Comparison of ENCODE assay signal across 11 mouse cellular contexts in the genomic region with DNA sequence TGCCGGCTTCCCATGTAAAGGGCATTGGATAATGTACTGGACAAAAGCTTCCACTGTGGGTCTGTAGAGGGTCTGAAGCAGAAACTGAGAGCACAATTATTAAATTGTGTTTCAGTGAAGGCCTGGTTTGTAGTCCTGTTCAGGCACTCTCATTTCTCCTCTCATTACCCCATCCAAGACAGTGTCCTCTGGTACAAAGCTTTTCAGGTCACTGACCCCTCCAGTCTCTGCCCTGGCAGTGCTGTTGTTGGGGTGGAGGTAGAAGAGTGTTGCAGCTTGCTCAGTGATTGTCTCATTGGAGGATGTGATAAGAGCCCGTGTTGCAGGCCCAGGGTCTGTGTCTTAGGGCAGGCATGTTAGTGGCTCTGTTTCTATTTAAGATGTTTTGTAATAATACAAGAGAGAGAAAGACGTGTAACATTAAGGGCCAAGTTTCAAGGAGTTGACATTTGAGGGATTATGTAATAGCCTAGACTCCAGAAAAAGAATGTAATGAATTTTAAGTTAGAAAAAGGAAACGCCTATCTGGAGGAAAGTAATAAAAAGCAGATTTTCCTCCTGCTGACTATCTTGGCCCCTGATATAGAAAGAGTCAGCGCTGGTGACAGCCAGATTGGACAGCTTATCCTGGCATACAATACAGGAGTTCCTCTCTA. TPM values are rescaled to one million over a fixed set of nuclear protein-coding genes. Genes with fewer than 3 reads are reported as not detected.
A peak's percentile ranks its signal among the peaks of the same experiment; 100 is the strongest.
DNase-seq lines count a peak whose midpoint lies in the region; ATAC-seq and TF ChIP-seq lines count a peak whose summit lies in the region.
"Had no signal": no experiment of that assay in that cellular context is flagged by ENCODE, and none has a peak within 500 bp of the region (broad histone marks: within the 10 kb centered on the region; RNA-seq: fewer than 3 reads in every experiment).

No protein-coding gene starts in this region.

- no peaks in the 10 kb centered on the region for H3K9me3 ChIP-seq in midbrain, embryonic 13.5 days
- no peaks in the 10 kb centered on the region for H3K9me3 ChIP-seq in midbrain, embryonic 11.5 days (ENCODE audit: control insufficient read depth, low read length)
- H3K9me3 ChIP-seq in limb, embryonic 12.5 days, result no peaks in the 10 kb centered on the region
- H3K9me3 ChIP-seq in stomach, embryonic 16.5 days (replicated peaks; ENCODE audit: control insufficient read depth, low read length), result no peaks in the 10 kb centered on the region
- no peaks in the 10 kb centered on the region for H3K9me3 ChIP-seq in forebrain, postnatal 0 days (ENCODE audit: low read length)
- H3K9me3 ChIP-seq: liver, embryonic 12.5 days had no signal

- 24% methylated on average over 5 of the region's 5 CpGs for WGBS in midbrain, embryonic 13.5 days
- whole genome bisulfite sequencing in midbrain, embryonic 11.5 days, result 21% methylated on average over 5 of the region's 5 CpGs
- WGBS in limb, embryonic 12.5 days, result 36% methylated on average over 5 of the region's 5 CpGs
- 33% methylated on average over 5 of the region's 5 CpGs for WGBS in stomach, embryonic 16.5 days
- 66% methylated on average over 5 of the region's 5 CpGs for WGBS in cerebellum, adult 2 months
- WGBS in forebrain, postnatal 0 days, result 42% methylated on average over 5 of the region's 5 CpGs

- H3K4me3 ChIP-seq in gastrocnemius, adult 2 months, result no peak overlapping the region
- no peak overlapping the region for H3K4me3 ChIP-seq in midbrain, embryonic 13.5 days (replicated peaks)
- no peak overlapping the region for H3K4me3 ChIP-seq in midbrain, embryonic 11.5 days (ENCODE audit: low read depth, low read length)
- H3K4me3 ChIP-seq in limb, embryonic 12.5 days (replicated peaks), result no peak overlapping the region
- no peak overlapping the region for H3K4me3 ChIP-seq in stomach, embryonic 16.5 days (replicated peaks; ENCODE audit: low read length)
- no peak overlapping the region for H3K4me3 ChIP-seq in cerebellum, adult 2 months (replicated peaks; ENCODE audit: insufficient read depth, low read depth, low read length)
- no peak overlapping the region for H3K4me3 ChIP-seq in forebrain, postnatal 0 days (ENCODE audit: low read depth, low read length)
- H3K4me3 ChIP-seq: liver, embryonic 12.5 days had no signal

- H3K27me3 ChIP-seq in midbrain, embryonic 13.5 days, result no peaks in the 10 kb centered on the region
- H3K27me3 ChIP-seq in midbrain, embryonic 11.5 days (ENCODE audit: control insufficient read depth, insufficient read depth, low read length), result no peaks in the 10 kb centered on the region
- H3K27me3 ChIP-seq in limb, embryonic 12.5 days, result no peaks in the 10 kb centered on the region
- no peaks in the 10 kb centered on the region for H3K27me3 ChIP-seq in stomach, embryonic 16.5 days (ENCODE audit: control insufficient read depth, insufficient read depth, low read length)
- no peaks in the 10 kb centered on the region for H3K27me3 ChIP-seq in cerebellum, adult 2 months (ENCODE audit: control insufficient read depth, insufficient read depth, low read length)
- H3K27me3 ChIP-seq in forebrain, postnatal 0 days (ENCODE audit: insufficient read depth, low read length), result no peaks in the 10 kb centered on the region

- no peaks in the 10 kb centered on the region for H3K36me3 ChIP-seq in midbrain, embryonic 13.5 days
- no peaks in the 10 kb centered on the region for H3K36me3 ChIP-seq in midbrain, embryonic 11.5 days (ENCODE audit: control insufficient read depth, insufficient read depth, low read length)
- H3K36me3 ChIP-seq in limb, embryonic 12.5 days, result no peaks in the 10 kb centered on the region
- H3K36me3 ChIP-seq in stomach, embryonic 16.5 days (ENCODE audit: control insufficient read depth, insufficient read depth, low read length), result no peaks in the 10 kb centered on the region
- no peaks in the 10 kb centered on the region for H3K36me3 ChIP-seq in forebrain, postnatal 0 days (ENCODE audit: insufficient read depth)
- H3K36me3 ChIP-seq: liver, embryonic 12.5 days had no signal

- no peak for ATAC-seq in midbrain, embryonic 13.5 days
- ATAC-seq in midbrain, embryonic 11.5 days (ENCODE audit: low FRiP score), result no peak
- ATAC-seq in limb, embryonic 12.5 days (ENCODE audit: insufficient number of reproducible peaks, insufficient read depth, low FRiP score, low TSS enrichment, low read depth), result no peak
- ATAC-seq in stomach, embryonic 16.5 days (ENCODE audit: insufficient read depth, low FRiP score), result no peak
- no peak for ATAC-seq in forebrain, postnatal 0 days
- ATAC-seq: liver, embryonic 12.5 days had no signal

- H3K4me2 ChIP-seq in midbrain, embryonic 13.5 days (replicated peaks), result peak overlapping the region; percentile 19; the same call in 1 of the 2 replicates
- no peak overlapping the region for H3K4me2 ChIP-seq in midbrain, embryonic 11.5 days
- no peak overlapping the region for H3K4me2 ChIP-seq in limb, embryonic 12.5 days
- no peak overlapping the region for H3K4me2 ChIP-seq in stomach, embryonic 16.5 days (ENCODE audit: low read depth, low read length)
- H3K4me2 ChIP-seq in forebrain, postnatal 0 days (ENCODE audit: low read depth), result no peak overlapping the region
- H3K4me2 ChIP-seq: liver, embryonic 12.5 days had no signal

- peaks cover 37% of the 10 kb centered on the region for H3K4me1 ChIP-seq in midbrain, embryonic 13.5 days (replicated peaks)
- peaks cover 20% of the 10 kb centered on the region; the same call in 1 of the 2 replicates for H3K4me1 ChIP-seq in midbrain, embryonic 11.5 days (ENCODE audit: control insufficient read depth, insufficient read depth, low read length)
- H3K4me1 ChIP-seq in limb, embryonic 12.5 days (replicated peaks), result peaks cover 31% of the 10 kb centered on the region
- H3K4me1 ChIP-seq in stomach, embryonic 16.5 days (ENCODE audit: control insufficient read depth, insufficient read depth, low read length), result peaks cover 12% of the 10 kb centered on the region
- H3K4me1 ChIP-seq in cerebellum, adult 2 months (ENCODE audit: control insufficient read depth, insufficient read depth, low read length), result no peaks in the 10 kb centered on the region
- H3K4me1 ChIP-seq in forebrain, postnatal 0 days (ENCODE audit: insufficient read depth), result no peaks in the 10 kb centered on the region

- H3K27ac ChIP-seq in gastrocnemius, adult 2 months, result peak overlapping the region; percentile 69
- no peak overlapping the region for H3K27ac ChIP-seq in midbrain, embryonic 13.5 days
- H3K27ac ChIP-seq in midbrain, embryonic 11.5 days (ENCODE audit: low read depth, low read length), result no peak overlapping the region
- peak overlapping the region; percentile 46; the same call in 1 of the 2 replicates for H3K27ac ChIP-seq in limb, embryonic 12.5 days
- peak overlapping the region; percentile 28; the same call in 1 of the 2 replicates for H3K27ac ChIP-seq in stomach, embryonic 16.5 days (ENCODE audit: low read length)
- H3K27ac ChIP-seq in cerebellum, adult 2 months (ENCODE audit: insufficient read depth, low read length), result no peak overlapping the region
- H3K27ac ChIP-seq in forebrain, postnatal 0 days (ENCODE audit: low read depth, low read length), result no peak overlapping the region
- H3K27ac ChIP-seq: liver, embryonic 12.5 days had no signal

- TF ChIP-seq CTCF in gastrocnemius, adult 2 months (IDR thresholded peaks at IDR 0.05), result no peak
- TF ChIP-seq CTCF in cerebellum, adult 2 months (IDR thresholded peaks at IDR 0.05; ENCODE audit: borderline replicate concordance, insufficient read depth, low read depth, low read length), result no peak
- TF ChIP-seq CTCF in forebrain, postnatal 0 days (IDR thresholded peaks at IDR 0.05; ENCODE audit: low read depth), result no peak

- H3K9ac ChIP-seq in midbrain, embryonic 13.5 days (replicated peaks), result no peak overlapping the region; the same call in 1 of the 2 replicates
- no peak overlapping the region for H3K9ac ChIP-seq in midbrain, embryonic 11.5 days (ENCODE audit: low read length)
- no peak overlapping the region for H3K9ac ChIP-seq in limb, embryonic 12.5 days (replicated peaks)
- H3K9ac ChIP-seq in stomach, embryonic 16.5 days (ENCODE audit: low read length), result no peak overlapping the region
- no peak overlapping the region for H3K9ac ChIP-seq in forebrain, postnatal 0 days
- H3K9ac ChIP-seq: liver, embryonic 12.5 days had no signal

- intact Hi-C loops in gastrocnemius, adult 2 months (cut with DNase I), result no loop called here
- intact Hi-C loops in gastrocnemius, postnatal 14 days (cut with DNase I; ENCODE audit: low total_unique reads), result no loop called here

- no peak for DNase-seq in gastrocnemius, adult 2 months
- DNase-seq in gastrocnemius, postnatal 14 days, result no peak
- no peak for DNase-seq in midbrain, embryonic 11.5 days (ENCODE audit: low spot score, missing footprints)
- no peak for DNase-seq in cerebellum, adult 2 months
- DNase-seq in forebrain, postnatal 0 days, result no peak
- DNase-seq: kidney, adult 8-10 months had no signal

- TF ChIP-seq POLR2A in cerebellum, adult 2 months (IDR thresholded peaks at IDR 0.05; ENCODE audit: borderline replicate concordance, insufficient read depth, low read length), result no peak

RNA-seq across cellular contexts. Expression of a gene that starts 2.9 kb away (rescaled TPM):
- 1 to 10 TPM; 1.6 to 3.6 TPM for total RNA-seq in gastrocnemius, adult 2 months (2021)
- 10 to 100 TPM in 1 of 2 experiments, 1 to 10 TPM in 1; 8.6 to 11.1 TPM for total RNA-seq in gastrocnemius, postnatal 14 days (2021)
- polyA plus RNA-seq in midbrain, embryonic 13.5 days (2015; fragmentation: Nextera tagmentation; extraction: Ambion mirVana), result 6.0 TPM in 2 replicates
- 11.9 and 13.6 TPM in 2 replicates for polyA plus RNA-seq in midbrain, embryonic 11.5 days (2014; fragmentation: Nextera tagmentation; extraction: Ambion mirVana)
- 26.9 and 33.1 TPM in 2 replicates for polyA plus RNA-seq in limb, embryonic 12.5 days (2016; fragmentation: Nextera tagmentation; extraction: Ambion mirVana)
- 23.8 and 25.4 TPM in 2 replicates for polyA plus RNA-seq in stomach, embryonic 16.5 days (2015; fragmentation: Nextera tagmentation; extraction: Ambion mirVana)
- polyA plus RNA-seq in cerebellum, adult 2 months (2012; rRNA removed), result 8.3 and 9.8 TPM in 2 replicates
- 3.5 and 6.5 TPM in 2 replicates for total RNA-seq in forebrain, postnatal 0 days (2014; rRNA removed)
- 2.2 and 2.8 TPM in 2 replicates for polyA plus RNA-seq in forebrain, postnatal 0 days (2015; fragmentation: Nextera tagmentation; extraction: Ambion mirVana)

RNA-seq across cellular contexts. Expression of a gene that starts 26.9 kb away (rescaled TPM):
- not detected for total RNA-seq in gastrocnemius, adult 2 months (2021)
- not detected for total RNA-seq in gastrocnemius, postnatal 14 days (2021)
- not detected in 2 replicates for polyA plus RNA-seq in midbrain, embryonic 13.5 days (2015; fragmentation: Nextera tagmentation; extraction: Ambion mirVana)
- polyA plus RNA-seq in midbrain, embryonic 11.5 days (2014; fragmentation: Nextera tagmentation; extraction: Ambion mirVana), result not detected in 2 replicates
- polyA plus RNA-seq in limb, embryonic 12.5 days (2016; fragmentation: Nextera tagmentation; extraction: Ambion mirVana), result not detected in 2 replicates
- not detected in 2 replicates for polyA plus RNA-seq in stomach, embryonic 16.5 days (2015; fragmentation: Nextera tagmentation; extraction: Ambion mirVana)
- polyA plus RNA-seq in cerebellum, adult 2 months (2012; rRNA removed), result not detected in 2 replicates
- total RNA-seq in forebrain, postnatal 0 days (2014; rRNA removed), result not detected in 2 replicates
- not detected in 2 replicates for polyA plus RNA-seq in forebrain, postnatal 0 days (2015; fragmentation: Nextera tagmentation; extraction: Ambion mirVana)
- polyA plus RNA-seq: liver, embryonic 12.5 days; neural tube, embryonic 11.5 days had no signal

RNA-seq across cellular contexts. Expression of a gene that starts 38.2 kb away (rescaled TPM):
- total RNA-seq in gastrocnemius, adult 2 months (2021), result not detected
- not detected for total RNA-seq in gastrocnemius, postnatal 14 days (2021)
- not detected in 2 replicates for polyA plus RNA-seq in midbrain, embryonic 13.5 days (2015; fragmentation: Nextera tagmentation; extraction: Ambion mirVana)
- polyA plus RNA-seq in midbrain, embryonic 11.5 days (2014; fragmentation: Nextera tagmentation; extraction: Ambion mirVana), result not detected in 2 replicates
- polyA plus RNA-seq in limb, embryonic 12.5 days (2016; fragmentation: Nextera tagmentation; extraction: Ambion mirVana), result 0.12 TPM in 1 of 2 replicates, not detected in the other
- polyA plus RNA-seq in stomach, embryonic 16.5 days (2015; fragmentation: Nextera tagmentation; extraction: Ambion mirVana), result not detected in 2 replicates
- not detected in 2 replicates for polyA plus RNA-seq in cerebellum, adult 2 months (2012; rRNA removed)
- not detected in 2 replicates for total RNA-seq in forebrain, postnatal 0 days (2014; rRNA removed)
- not detected in 2 replicates for polyA plus RNA-seq in forebrain, postnatal 0 days (2015; fragmentation: Nextera tagmentation; extraction: Ambion mirVana)
- polyA plus RNA-seq: liver, embryonic 12.5 days; neural tube, embryonic 11.5 days had no signal

RNA-seq across cellular contexts. Expression of a gene that starts 54.6 kb away (rescaled TPM):
- not detected for total RNA-seq in gastrocnemius, adult 2 months (2021)
- not detected for total RNA-seq in gastrocnemius, postnatal 14 days (2021)
- polyA plus RNA-seq in midbrain, embryonic 13.5 days (2015; fragmentation: Nextera tagmentation; extraction: Ambion mirVana), result not detected in 2 replicates
- not detected in 2 replicates for polyA plus RNA-seq in midbrain, embryonic 11.5 days (2014; fragmentation: Nextera tagmentation; extraction: Ambion mirVana)
- polyA plus RNA-seq in limb, embryonic 12.5 days (2016; fragmentation: Nextera tagmentation; extraction: Ambion mirVana), result 0.19 TPM in 1 of 2 replicates, not detected in the other
- not detected in 2 replicates for polyA plus RNA-seq in stomach, embryonic 16.5 days (2015; fragmentation: Nextera tagmentation; extraction: Ambion mirVana)
- not detected in 2 replicates for polyA plus RNA-seq in cerebellum, adult 2 months (2012; rRNA removed)
- total RNA-seq in forebrain, postnatal 0 days (2014; rRNA removed), result not detected in 2 replicates
- polyA plus RNA-seq in forebrain, postnatal 0 days (2015; fragmentation: Nextera tagmentation; extraction: Ambion mirVana), result not detected in 2 replicates
- polyA plus RNA-seq: liver, embryonic 12.5 days; neural tube, embryonic 11.5 days had no signal

Comparison
In these comparisons a context has a peak if more than half of its experiments do, and no peak if none do; other contexts are left out.
1. H3K27ac ChIP-seq: peak in gastrocnemius, adult 2 months (single experiment), limb, embryonic 12.5 days (single experiment) and stomach, embryonic 16.5 days (single experiment); none in midbrain, embryonic 13.5 days (single experiment), midbrain, embryonic 11.5 days (single experiment), cerebellum, adult 2 months (single experiment) and forebrain, postnatal 0 days (single experiment).